Comparison of ENCODE assay signal across 16 mouse cellular contexts in genomic region chr4:140871851-140872685, GRCm38 (mm10). TPM values are rescaled to one million over a fixed set of nuclear protein-coding genes. Genes with fewer than 3 reads are reported as not detected.
A peak's percentile ranks its signal among the peaks of the same experiment; 100 is the strongest.
DNase-seq lines count a peak whose midpoint lies in the region; ATAC-seq and TF ChIP-seq lines count a peak whose summit lies in the region.
"Had no signal": no experiment of that assay in that cellular context is flagged by ENCODE, and none has a peak within 500 bp of the region (broad histone marks: within the 10 kb centered on the region; RNA-seq: fewer than 3 reads in every experiment).

No protein-coding gene starts in this region.

- no peaks in the 10 kb centered on the region for H3K9me3 ChIP-seq in liver, embryonic 14.5 days (ENCODE audit: control insufficient read depth, low read length)
- H3K9me3 ChIP-seq in stomach, postnatal 0 days (ENCODE audit: control insufficient read depth, low read length), result no peaks in the 10 kb centered on the region
- H3K9me3 ChIP-seq: G1E; midbrain, embryonic 12.5 days had no signal

- H3K4me1 ChIP-seq in liver, embryonic 14.5 days (replicated peaks; ENCODE audit: control insufficient read depth in 2 of 2, insufficient read depth in 2 of 2, low read length in 1 of 2), result peaks cover 9 to 14% of the 10 kb centered on the region in 2 experiments; a peak in 2 of 4 replicates
- no peaks in the 10 kb centered on the region for H3K4me1 ChIP-seq in stomach, postnatal 0 days (replicated peaks; ENCODE audit: control insufficient read depth, insufficient read depth)

- H3K4me2 ChIP-seq in liver, embryonic 14.5 days (ENCODE audit: low read depth), result no peak overlapping the region
- H3K4me2 ChIP-seq in stomach, postnatal 0 days (replicated peaks; ENCODE audit: low read depth), result no peak overlapping the region
- H3K4me2 ChIP-seq: heart, embryonic 12.5 days; lung, embryonic 14.5 days; midbrain, embryonic 12.5 days had no signal

- ATAC-seq in liver, embryonic 14.5 days (ENCODE audit: insufficient read depth), result no peak
- ATAC-seq in stomach, postnatal 0 days (ENCODE audit: low FRiP score, low TSS enrichment), result peak; percentile 41; the same call in 1 of the 2 replicates
- ATAC-seq: forebrain, embryonic 14.5 days had no signal

- no peak overlapping the region for H3K4me3 ChIP-seq in liver, embryonic 14.5 days (ENCODE audit: insufficient read depth in 1 of 2, low read depth in 2 of 2, low read length in 2 of 2)
- H3K4me3 ChIP-seq in stomach, postnatal 0 days (ENCODE audit: low read depth, low read length), result no peak overlapping the region
- H3K4me3 ChIP-seq: heart, embryonic 12.5 days; midbrain, embryonic 12.5 days had no signal

- WGBS in liver, embryonic 14.5 days (ENCODE audit: insufficient replicate concordance), result 53% methylated on average over 8 of the region's 8 CpGs
- WGBS in stomach, postnatal 0 days, result 71% methylated on average over 8 of the region's 8 CpGs

- TF ChIP-seq EP300 in liver, embryonic 14.5 days (IDR thresholded peaks at IDR 0.05; ENCODE audit: low read depth), result no peak
- no peak for TF ChIP-seq EP300 in stomach, postnatal 0 days (optimal IDR thresholded peaks at IDR 0.05)

- H3K27ac ChIP-seq in liver, embryonic 14.5 days, result no peak overlapping the region
- H3K27ac ChIP-seq in stomach, postnatal 0 days (replicated peaks), result no peak overlapping the region
- H3K27ac ChIP-seq: midbrain, embryonic 12.5 days had no signal

- peak; percentile 22 for DNase-seq in kidney, postnatal 10 days
- DNase-seq in kidney, adult 18-20 months, result no peak
- peak; percentile 11 for DNase-seq in urinary bladder, adult 2 months (ENCODE audit: low spot score)
- DNase-seq in urinary bladder, postnatal 10 days (ENCODE audit: low spot score), result no peak
- DNase-seq in liver, embryonic 14.5 days (ENCODE audit: low read depth in 3 of 3, low spot score in 3 of 3), result no peak
- peak; percentile 19 for DNase-seq in stomach, postnatal 0 days (ENCODE audit: low spot score)
- no peak for DNase-seq in spleen, postnatal 36 days (ENCODE audit: low spot score in 2 of 2)
- DNase-seq in cerebellum, adult 8-10 months, result no peak
- DNase-seq: heart, postnatal 4 days; left cerebral cortex, postnatal 4 days; lung, embryonic 14.5 days; thymus, adult 18-20 months had no signal

- H3K9ac ChIP-seq in liver, embryonic 14.5 days (replicated peaks), result no peak overlapping the region; the same call in 1 of the 2 replicates
- H3K9ac ChIP-seq in stomach, postnatal 0 days (ENCODE audit: low read length), result no peak overlapping the region
- H3K9ac ChIP-seq: heart, embryonic 12.5 days; lung, embryonic 14.5 days; midbrain, embryonic 12.5 days had no signal

- no peaks in the 10 kb centered on the region for H3K36me3 ChIP-seq in liver, embryonic 14.5 days (replicated peaks; ENCODE audit: control insufficient read depth, insufficient read depth, low read depth)
- no peaks in the 10 kb centered on the region for H3K36me3 ChIP-seq in stomach, postnatal 0 days (ENCODE audit: control insufficient read depth, insufficient read depth, low read length)
- H3K36me3 ChIP-seq: G1E; heart, embryonic 12.5 days; midbrain, embryonic 12.5 days had no signal

- TF ChIP-seq CTCF in liver, embryonic 14.5 days (IDR thresholded peaks at IDR 0.05; ENCODE audit: low read depth), result 0 out of 2 replicates have a peak, but pooled peaks have one; percentile 12
- TF ChIP-seq CTCF in stomach, postnatal 0 days (IDR thresholded peaks at IDR 0.05; ENCODE audit: low read depth), result no peak

- peaks cover 16% of the 10 kb centered on the region for H3K27me3 ChIP-seq in liver, embryonic 14.5 days (ENCODE audit: control insufficient read depth, insufficient read depth, low read length)
- no peaks in the 10 kb centered on the region for H3K27me3 ChIP-seq in stomach, postnatal 0 days (ENCODE audit: control insufficient read depth, insufficient read depth, low read length)

RNA-seq across cellular contexts. Expression of gene Padi1, which starts 26.5 kb away (rescaled TPM):
- polyA plus RNA-seq in urinary bladder, adult 2 months (2012; rRNA removed), result 1.0 and 1.2 TPM in 2 replicates
- 0.01 and 0.02 TPM in 2 replicates for polyA plus RNA-seq in liver, embryonic 14.5 days (2012; rRNA removed)
- 0.06 TPM in 1 of 2 replicates, not detected in the other for polyA plus RNA-seq in liver, embryonic 14.5 days (2014; fragmentation: Nextera tagmentation; extraction: Ambion mirVana)
- polyA plus RNA-seq in stomach, postnatal 0 days (2015; fragmentation: Nextera tagmentation; extraction: Ambion mirVana), result 1.3 and 2.1 TPM in 2 replicates
- polyA plus RNA-seq: forebrain, embryonic 14.5 days had no signal

RNA-seq across cellular contexts. Expression of gene Padi2, which starts 34.1 kb away (rescaled TPM):
- 1.7 and 1.8 TPM in 2 replicates for polyA plus RNA-seq in urinary bladder, adult 2 months (2012; rRNA removed)
- polyA plus RNA-seq in liver, embryonic 14.5 days (2012; rRNA removed), result 0.87 and 1.0 TPM in 2 replicates
- 1.7 and 1.8 TPM in 2 replicates for polyA plus RNA-seq in liver, embryonic 14.5 days (2014; fragmentation: Nextera tagmentation; extraction: Ambion mirVana)
- 0.64 and 0.69 TPM in 2 replicates for polyA plus RNA-seq in stomach, postnatal 0 days (2015; fragmentation: Nextera tagmentation; extraction: Ambion mirVana)

Comparison
In these comparisons a context has a peak if more than half of its experiments do, and no peak if none do; other contexts are left out.
1. DNase-seq: peak in kidney, postnatal 10 days (single experiment), urinary bladder, adult 2 months (single experiment) and stomach, postnatal 0 days (single experiment); none in kidney, adult 18-20 months (single experiment), urinary bladder, postnatal 10 days (single experiment), liver, embryonic 14.5 days (0 of 3), spleen, postnatal 36 days (0 of 2) and cerebellum, adult 8-10 months (single experiment).